Mouse (Mus musculus) stomach, postnatal 0 days (tissue): ENCODE results near the gene Bcam. TPM values are rescaled to one million over a fixed set of nuclear protein-coding genes. Genes with fewer than 3 reads are reported as not detected.
A peak's percentile ranks its signal among the peaks of the same experiment; 100 is the strongest.

Experiments
- ATAC-seq: fragments of 200-750 bp; cut with Nextera tagmentation; 2 replicates; pipeline ENCODE4 v1.8.0; 2017; ENCODE audit not compliant: low FRiP score, low TSS enrichment
- DNase-seq: peaks from one replicate; pipeline ENCODE4 v3.0.0-alpha.2; 2016; ENCODE audit warnings: low spot score
- H3K27ac ChIP-seq: fragments of 300-500 bp; sonication (generic); replicated peaks from 2 replicates; pipeline ENCODE4 v1.5.1; 2014; ENCODE audit warnings: mild to moderate bottlenecking, control low read depth
- H3K27me3 ChIP-seq: fragments of 300-500 bp; sonication (generic); 2 replicates; pipeline ENCODE4 v1.6.1; 2014; ENCODE audit warnings: low read length; ENCODE audit not compliant: control insufficient read depth, insufficient read depth
- H3K36me3 ChIP-seq: fragments of 300-500 bp; sonication (generic); 2 replicates; pipeline ENCODE4 v1.6.1; 2014; ENCODE audit warnings: low read length, mixed read lengths; ENCODE audit not compliant: control insufficient read depth, insufficient read depth
- H3K4me1 ChIP-seq: fragments of 300-500 bp; sonication (generic); replicated peaks from 2 replicates; pipeline ENCODE4 v1.6.1; 2014; ENCODE audit warnings: antibody characterized with exemption; ENCODE audit not compliant: control insufficient read depth, insufficient read depth
- H3K4me2 ChIP-seq: fragments of 300-500 bp; sonication (generic); replicated peaks from 2 replicates; pipeline ENCODE4 v1.6.1; 2014; ENCODE audit warnings: low read depth, mild to moderate bottlenecking, control low read depth, moderate library complexity
- H3K4me3 ChIP-seq: fragments of 300-500 bp; sonication (generic); 2 replicates; pipeline ENCODE4 v1.5.1; 2014; ENCODE audit warnings: low read depth, low read length, control low read depth
- H3K9ac ChIP-seq: fragments of 300-500 bp; sonication (generic); 2 replicates; pipeline ENCODE4 v1.6.1; 2014; ENCODE audit warnings: mild to moderate bottlenecking, low read length, control low read depth, mixed read lengths
- H3K9me3 ChIP-seq: fragments of 300-500 bp; sonication (generic); 2 replicates; pipeline ENCODE4 v1.6.1; 2016; ENCODE audit warnings: low read length; ENCODE audit not compliant: control insufficient read depth
- CTCF ChIP-seq: IDR thresholded peaks from 2 replicates; pipeline ENCODE4 v1.5.1; 2016; ENCODE audit warnings: antibody characterized with exemption, low read depth, mild to moderate bottlenecking, moderate library complexity
- EP300 ChIP-seq: optimal IDR thresholded peaks from 2 replicates; pipeline ENCODE3; 2016; ENCODE audit warnings: antibody characterized with exemption
- WGBS: fragments of 180-500 bp; shearing (Covaris S2); extraction: QIAGEN DNeasy Blood & Tissue Kit; methylation state at CpG from one replicate; pipeline ENCODE4 v1.1.7; 2014; 5-methylcytosine and 5-hydroxymethylcytosine counted together
- polyA plus RNA-seq: library from polyadenylated mRNA; unstranded; fragments of >200 nt; fragmentation: Nextera tagmentation; extraction: Ambion mirVana; gene quantifications from 2 replicates; pipeline ENCODE4 v1.2.1, GENCODE M21; 2015

Gene Bcam
- polyA plus RNA-seq, 1 experiment from 2014 or later, result 87.5 TPM

DNA sequence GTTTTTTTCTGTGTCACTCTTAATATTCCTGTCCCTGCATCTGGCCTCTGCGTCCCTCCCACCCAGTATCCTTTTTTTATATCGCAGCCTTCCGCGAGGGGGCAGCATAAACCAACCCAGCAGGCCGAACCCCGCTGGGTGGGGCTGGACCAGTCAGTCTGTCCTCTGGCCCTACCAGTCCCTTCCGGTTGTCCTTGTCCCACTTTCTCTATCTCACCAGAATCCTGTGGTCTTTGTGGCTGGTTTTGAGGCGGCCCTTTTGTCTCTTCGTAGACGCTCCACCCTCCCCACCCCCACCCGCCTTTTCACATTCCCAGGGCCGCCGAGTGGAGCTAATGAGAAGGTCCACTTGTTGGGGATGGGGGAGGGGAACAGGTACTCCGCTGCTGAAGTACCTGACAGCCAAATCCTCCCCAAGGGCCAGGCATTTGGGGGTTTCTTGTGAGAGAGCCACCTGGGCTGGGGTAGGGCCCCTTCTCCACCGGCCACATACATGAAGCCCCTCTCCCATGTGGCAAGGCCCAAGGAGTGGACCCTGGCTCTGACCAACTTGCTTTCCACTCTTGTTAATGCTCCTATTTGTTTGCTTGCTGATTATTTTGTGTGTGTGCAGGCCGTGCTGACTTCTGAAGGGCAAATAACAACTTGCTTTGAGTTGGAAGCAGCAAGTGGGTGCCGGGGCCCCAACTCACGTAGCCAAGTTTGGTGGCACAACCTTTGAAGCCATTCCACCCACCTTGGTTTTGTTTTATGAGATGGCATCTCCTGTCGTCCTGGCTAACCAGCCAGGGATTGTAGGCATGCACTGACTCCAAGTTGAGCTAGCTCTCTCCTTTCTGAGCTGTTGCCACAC, 20.4 kb downstream of the Bcam start, which contains the start of gene Nectin2:
Nectin2 (minus strand) TSS at position 267 of the 853 bp plus-strand sequence.
- peak within 1 kb of the TSS; percentile 85 for H3K4me2 ChIP-seq
- H3K4me1 ChIP-seq, result peaks cover 9% of the 10 kb centered on the region; the same call in 1 of the 2 replicates
- H3K9me3 ChIP-seq, result no peaks in the 10 kb centered on the region
- H3K4me3 ChIP-seq, result peak within 1 kb of the TSS; percentile 93
- H3K9ac ChIP-seq, result peak within 1 kb of the TSS; percentile 96
- H3K27me3 ChIP-seq, result no peaks in the 10 kb centered on the region
- DNase-seq (peak; percentile 94), ATAC-seq (peak; percentile 64)
- TF ChIP-seq EP300 (no peak), CTCF (peak; percentile 94)
- H3K36me3 ChIP-seq, result no peaks in the 10 kb centered on the region
- WGBS, result 11% methylated on average over 19 of the region's 19 CpGs
- peak within 1 kb of the TSS; percentile 96 for H3K27ac ChIP-seq

DNA sequence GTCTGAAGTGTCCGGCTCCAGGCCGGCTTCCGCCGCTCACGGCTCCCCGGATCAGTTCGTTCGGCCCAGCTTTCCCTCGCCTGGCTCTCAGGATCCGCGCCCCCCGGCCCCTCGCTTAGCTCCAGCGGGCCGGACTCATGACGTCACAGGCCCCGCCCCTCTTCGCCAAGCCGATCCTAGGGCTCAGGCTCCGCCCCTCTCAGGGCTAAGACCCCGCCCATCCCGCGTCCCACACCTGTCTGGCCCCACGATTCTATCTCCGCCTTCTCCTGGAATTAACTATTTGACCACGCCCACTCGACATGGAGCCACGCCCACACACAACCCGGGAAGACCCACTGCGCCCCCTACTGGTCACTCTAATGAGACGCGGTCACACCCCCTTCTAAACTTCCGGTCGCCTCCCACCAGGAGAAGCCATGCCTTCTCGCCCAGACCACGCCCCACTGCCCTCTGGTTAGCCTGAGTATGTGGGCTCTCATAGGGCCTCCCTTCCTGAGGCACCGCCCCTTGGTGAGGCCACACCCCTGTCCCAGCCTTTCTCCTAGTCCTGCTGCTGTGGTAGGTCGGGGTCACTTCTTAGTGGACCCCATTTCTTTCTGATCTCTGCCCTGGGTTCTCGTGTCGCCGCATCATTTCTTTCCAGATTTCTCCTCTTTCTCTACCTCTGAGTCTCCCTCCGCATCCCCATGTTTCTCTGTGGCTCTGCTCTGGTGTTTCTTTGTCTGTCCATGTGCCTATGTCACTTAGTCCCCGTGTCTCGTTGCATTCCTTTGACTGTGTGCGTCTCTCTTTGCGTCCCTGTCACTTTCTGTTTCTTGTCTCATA, 21.2 kb downstream of the Bcam start:
- Histone ChIP-seq H3K4me2 (peak overlapping the region; percentile 85), H3K27me3 (no peaks in the 10 kb centered on the region), H3K9me3 (no peaks in the 10 kb centered on the region), H3K9ac (peak overlapping the region; percentile 96), H3K4me3 (peak overlapping the region; percentile 93), H3K36me3 (no peaks in the 10 kb centered on the region), H3K27ac (peak overlapping the region; percentile 96), H3K4me1 (peaks cover 14% of the 10 kb centered on the region)
- TF ChIP-seq EP300, result no peak
- TF ChIP-seq CTCF, result peak; percentile 90
- peak; percentile 94 for ATAC-seq
- WGBS, result 0% methylated on average over 34 of the region's 46 CpGs
- peak; percentile 99 for DNase-seq

DNA sequence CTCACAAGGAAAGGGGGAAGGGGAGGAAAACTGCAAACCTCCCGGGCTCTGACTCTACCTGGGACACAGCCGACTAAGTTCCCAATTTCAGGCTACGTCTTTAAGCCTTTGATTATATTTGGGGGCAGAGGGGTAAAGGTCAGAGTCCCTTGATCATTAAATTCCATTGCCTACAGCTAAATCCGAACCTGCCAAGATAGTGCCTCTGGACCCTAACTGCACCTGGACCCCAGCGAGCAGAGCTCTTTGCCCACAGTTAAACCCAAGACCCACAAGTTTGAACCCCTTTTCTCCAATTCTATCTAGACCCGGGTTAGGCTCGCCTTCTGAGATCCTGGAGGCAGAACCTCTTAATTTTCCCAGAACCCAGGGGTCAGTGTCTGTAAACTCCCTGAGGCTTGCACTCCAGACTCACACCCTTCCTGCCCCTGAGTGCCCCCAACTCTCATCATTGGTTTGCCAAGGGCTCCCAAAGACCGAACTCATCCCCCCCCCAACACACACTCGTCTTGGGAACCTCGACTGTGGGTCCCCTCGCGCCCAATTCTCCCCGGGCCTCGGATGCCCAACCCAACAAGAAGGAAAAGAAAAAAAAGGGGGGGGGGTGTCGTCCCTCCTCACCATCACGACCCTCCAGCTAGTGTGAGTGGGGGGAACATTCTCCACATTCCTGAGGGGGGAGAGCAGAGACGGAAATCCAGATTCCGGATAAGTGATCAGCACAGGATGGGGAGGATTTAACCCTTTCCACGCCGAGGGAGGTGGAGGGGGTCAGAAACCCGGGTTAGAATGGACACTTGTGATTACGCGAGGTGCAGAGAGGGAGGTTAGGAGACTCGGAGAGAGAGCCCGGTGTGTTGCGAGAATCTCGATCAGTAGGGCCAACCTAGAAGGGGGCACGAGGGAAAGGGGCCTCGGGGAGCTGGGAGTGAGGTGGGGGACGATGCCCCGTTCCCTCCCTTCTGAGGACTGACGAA, 22.3 kb downstream of the Bcam start:
- H3K9me3 ChIP-seq, result no peaks in the 10 kb centered on the region
- ATAC-seq (no peak), DNase-seq (peak; percentile 63)
- H3K9ac ChIP-seq, result peak overlapping the region; percentile 96
- no peaks in the 10 kb centered on the region for H3K36me3 ChIP-seq
- peak overlapping the region; percentile 96 for H3K27ac ChIP-seq
- 1% methylated on average over 32 of the region's 32 CpGs for WGBS
- H3K4me3 ChIP-seq, result peak overlapping the region; percentile 93
- peak overlapping the region; percentile 85 for H3K4me2 ChIP-seq
- TF ChIP-seq CTCF, result no peak
- TF ChIP-seq EP300, result no peak
- H3K27me3 ChIP-seq, result no peaks in the 10 kb centered on the region
- H3K4me1 ChIP-seq, result peaks cover 14% of the 10 kb centered on the region

DNA sequence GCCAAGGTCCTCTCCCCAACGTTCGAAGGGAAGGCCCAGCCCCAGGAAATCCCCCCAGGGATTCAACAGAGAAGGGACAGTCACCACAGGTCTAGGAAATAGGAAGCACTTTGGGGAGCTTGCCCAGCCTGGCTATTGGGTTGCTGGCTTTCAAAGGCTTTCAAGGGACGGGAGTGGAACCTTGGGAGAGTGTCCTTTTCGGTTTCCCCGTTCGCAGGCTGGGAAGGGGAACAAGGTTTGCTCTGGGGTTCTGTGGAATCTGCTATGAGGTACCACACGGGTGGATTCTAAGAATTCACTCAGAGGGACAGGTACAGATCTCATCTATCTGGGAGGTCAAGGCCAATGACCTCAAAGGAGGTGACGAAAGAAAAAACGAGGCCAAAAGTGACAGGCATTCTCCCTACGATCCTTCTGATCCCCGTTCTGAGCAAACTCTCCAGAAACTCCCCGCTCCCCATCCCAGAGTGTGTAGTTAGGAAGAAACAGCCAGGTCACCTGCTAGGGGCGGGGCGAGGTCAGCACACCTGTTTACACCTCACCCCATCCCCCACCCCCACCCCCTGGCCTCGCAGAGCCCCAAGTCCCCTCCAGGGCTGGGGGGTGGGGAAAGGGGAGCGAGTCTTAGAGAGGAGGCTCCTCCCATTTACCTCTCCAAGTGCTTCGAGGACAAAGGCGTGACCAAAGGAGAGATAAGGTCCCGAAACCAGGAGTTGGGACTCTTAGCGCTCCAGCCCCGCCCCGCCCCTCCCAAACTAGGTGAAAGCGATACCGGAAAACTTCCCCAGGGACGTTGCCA, 23.2 kb downstream of the Bcam start:
- DNase-seq (peak; percentile 89), ATAC-seq (peak; percentile 31)
- Histone ChIP-seq H3K9me3 (no peaks in the 10 kb centered on the region), H3K27me3 (no peaks in the 10 kb centered on the region), H3K4me1 (peaks cover 14% of the 10 kb centered on the region), H3K4me2 (peak overlapping the region; percentile 85), H3K4me3 (peak overlapping the region; percentile 93), H3K36me3 (no peaks in the 10 kb centered on the region), H3K27ac (peak overlapping the region; percentile 96), H3K9ac (peak overlapping the region; percentile 96)
- 9% methylated on average over 25 of the region's 25 CpGs for WGBS
- TF ChIP-seq EP300 (no peak), CTCF (no peak)
